Mouse (Mus musculus) small intestine, adult 2 months (tissue): Measurements from ENCODE around the gene Hmga1b. TPM values are rescaled to one million over a fixed set of nuclear protein-coding genes. Genes with fewer than 3 reads are reported as not detected.
"Not testable (repeated sequence)": the region's sequence is repeated elsewhere in the genome, so short reads cannot be mapped to it uniquely, and the experiment has no call there.

Experiments used
- H3K27ac ChIP-seq: fragments of 200-500 bp; 2 replicates; pipeline ENCODE4 v1.5.1; 2012; ENCODE audit warnings: low read depth, low read length, control low read depth, inconsistent platforms; ENCODE audit not compliant: insufficient read depth
- H3K27me3 ChIP-seq: fragments of 200-500 bp; 2 replicates; pipeline ENCODE4 v1.6.1; 2012; ENCODE audit warnings: mild to moderate bottlenecking, moderate library complexity, low read length, inconsistent platforms; ENCODE audit not compliant: control insufficient read depth, insufficient read depth
- H3K36me3 ChIP-seq: fragments of 200-500 bp; 2 replicates; pipeline ENCODE4 v1.6.1; 2012; ENCODE audit warnings: mild to moderate bottlenecking, low read length, control low read depth, inconsistent platforms; ENCODE audit not compliant: control insufficient read depth, insufficient read depth
- H3K4me1 ChIP-seq: fragments of 200-500 bp; 2 replicates; pipeline ENCODE4 v1.6.1; 2012; ENCODE audit warnings: low read length, inconsistent platforms, mixed read lengths; ENCODE audit not compliant: control insufficient read depth, insufficient read depth, insufficient read length
- H3K4me3 ChIP-seq: fragments of 200-500 bp; 2 replicates; pipeline ENCODE4 v1.5.1; 2012; ENCODE audit warnings: low read depth, mild to moderate bottlenecking, control low read depth, inconsistent platforms, low read length, moderate library complexity
- CTCF ChIP-seq: fragments of 200-500 bp; IDR thresholded peaks from 2 replicates; pipeline ENCODE4 v1.5.1; 2012; ENCODE audit warnings: low read depth, mild to moderate bottlenecking, control low read depth, inconsistent platforms, low read length, moderate library complexity, mixed read lengths; ENCODE audit not compliant: insufficient replicate concordance, insufficient read length; ENCODE audit errors: extremely low read depth
- POLR2A ChIP-seq: fragments of 200-500 bp; IDR thresholded peaks from 2 replicates; pipeline ENCODE4 v1.6.1; 2012; ENCODE audit warnings: low read depth, mild to moderate bottlenecking, control low read depth, inconsistent platforms, low read length, moderate library complexity
- WGBS: fragments of 180-500 bp; shearing (Covaris S2); methylation state at CpG from one replicate; pipeline ENCODE4 v1.1.7; 2018; 5-methylcytosine and 5-hydroxymethylcytosine counted together
- polyA plus RNA-seq: library from polyadenylated mRNA; depleted of rRNA; stranded (reverse); fragments of >200 nt; gene quantifications from 2 replicates; pipeline ENCODE4 v1.2.3, GENCODE M21; 2012; rRNA removed

Gene Hmga1b
- polyA plus RNA-seq, result 1.4 and 58.5 TPM in 2 replicates

- not testable (repeated sequence) for H3K36me3 ChIP-seq, H3K27me3 ChIP-seq, H3K27ac ChIP-seq, H3K4me1 ChIP-seq
- peak within 1 kb of the TSS; percentile 27 for H3K4me3 ChIP-seq
- WGBS, result 5% methylated on average over 14 of the region's 14 CpGs
Observed at GRCm38 (mm10) chr11:120762672-120763041, at the start of gene Hmga1b. Gene Hmga1b, plus strand, starts transcription at chr11:120762794.

GRCm38 (mm10) chr11:120713580-120714518 lies 48.7 kb upstream of the Hmga1b start, which contains the start of the genes Cenpx and Lrrc45:
Gene Cenpx, minus strand, starts transcription at chr11:120713738.
Gene Lrrc45, plus strand, starts transcription at chr11:120713925.
- Histone ChIP-seq H3K27ac (peak within 1 kb of the TSS; percentile 51), H3K4me3 (peak within 1 kb of the TSS; percentile 78), H3K36me3 (peaks cover 10% of the 10 kb centered on the region; the same call in 1 of the 2 replicates), H3K27me3 (no peaks in the 10 kb centered on the region), H3K4me1 (peaks cover 20% of the 10 kb centered on the region)
- TF ChIP-seq POLR2A, result peak; percentile 82
- no peak; the same call in 1 of the 2 replicates for TF ChIP-seq CTCF
- 1% methylated on average over 53 of the region's 53 CpGs for WGBS

DNA sequence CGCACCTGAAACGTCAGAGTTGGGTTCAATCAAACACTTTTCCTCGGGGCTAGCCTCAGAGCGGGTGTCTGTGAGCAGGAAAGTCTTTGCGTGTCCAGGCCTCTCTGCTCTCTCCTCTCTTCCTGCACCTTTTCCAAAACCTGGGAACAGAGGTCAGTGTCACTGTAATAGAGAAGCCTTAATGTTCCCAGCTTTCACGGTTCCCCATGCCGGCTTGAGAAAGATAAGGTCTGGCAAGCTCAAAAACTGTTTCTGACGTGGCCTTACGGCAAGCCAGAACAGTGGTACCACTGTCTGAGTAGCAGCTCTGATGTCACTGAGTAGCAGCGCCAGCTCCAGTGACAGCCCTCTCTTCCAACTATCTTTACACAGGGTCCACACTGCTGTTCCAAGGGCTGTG lies 48.0 kb upstream of the Hmga1b start:
- WGBS, result 21% methylated on average over 10 of the region's 10 CpGs
- H3K27me3 ChIP-seq, result no peaks in the 10 kb centered on the region
- peaks cover 17% of the 10 kb centered on the region for H3K4me1 ChIP-seq
- peaks cover 12% of the 10 kb centered on the region; the same call in 1 of the 2 replicates for H3K36me3 ChIP-seq
- TF ChIP-seq POLR2A (no peak), CTCF (no peak)
- H3K27ac ChIP-seq, result no peak overlapping the region
- peak overlapping the region; percentile 78 for H3K4me3 ChIP-seq

GRCm38 (mm10) chr11:120715131-120715530 lies 47.5 kb upstream of the Hmga1b start:
- WGBS, result 91% methylated on average over 9 of the region's 9 CpGs
- Histone ChIP-seq H3K27ac (no peak overlapping the region), H3K4me1 (peaks cover 12% of the 10 kb centered on the region), H3K27me3 (no peaks in the 10 kb centered on the region), H3K4me3 (no peak overlapping the region), H3K36me3 (peaks cover 14% of the 10 kb centered on the region)
- TF ChIP-seq POLR2A (no peak), CTCF (no peak)

- no peak overlapping the region for H3K27ac ChIP-seq
- no peak for TF ChIP-seq POLR2A
- no peak for TF ChIP-seq CTCF
- peaks cover 12% of the 10 kb centered on the region for H3K36me3 ChIP-seq
- H3K4me3 ChIP-seq, result no peak overlapping the region
- no peaks in the 10 kb centered on the region for H3K27me3 ChIP-seq
- 95% methylated on average over 9 of the region's 9 CpGs for WGBS
- peaks cover 18% of the 10 kb centered on the region for H3K4me1 ChIP-seq
Observed at GRCm38 (mm10) chr11:120719242-120719641, 43.4 kb upstream of the Hmga1b start.

GRCm38 (mm10) chr11:120719841-120720376 lies 42.7 kb upstream of the Hmga1b start:
- 93% methylated on average over 13 of the region's 13 CpGs for WGBS
- peaks cover 12% of the 10 kb centered on the region for H3K36me3 ChIP-seq
- H3K27ac ChIP-seq, result no peak overlapping the region
- H3K4me3 ChIP-seq, result no peak overlapping the region
- H3K4me1 ChIP-seq, result peaks cover 11% of the 10 kb centered on the region
- TF ChIP-seq POLR2A, result no peak
- TF ChIP-seq CTCF, result no peak
- no peaks in the 10 kb centered on the region for H3K27me3 ChIP-seq

GRCm38 (mm10) chr11:120720450-120720849 lies 42.1 kb upstream of the Hmga1b start:
- peaks cover 11% of the 10 kb centered on the region for H3K4me1 ChIP-seq
- no peaks in the 10 kb centered on the region for H3K27me3 ChIP-seq
- no peak for TF ChIP-seq POLR2A
- TF ChIP-seq CTCF, result peak; percentile 94
- H3K36me3 ChIP-seq, result peaks cover 13% of the 10 kb centered on the region
- H3K4me3 ChIP-seq, result peak overlapping the region; percentile 62
- H3K27ac ChIP-seq, result no peak overlapping the region
- 9% methylated on average over 17 of the region's 17 CpGs for WGBS
